Mouse (Mus musculus) heart, embryonic 13.5 days (tissue): ENCODE measurements around the gene Pus1. TPM values are rescaled to one million over a fixed set of nuclear protein-coding genes. Genes with fewer than 3 reads are reported as not detected.
A peak's percentile ranks its signal among the peaks of the same experiment; 100 is the strongest.

ENCODE experiments used
- ATAC-seq: fragments of 200-750 bp; cut with Nextera tagmentation; 2 replicates; pipeline ENCODE4 v1.8.0; 2017; ENCODE audit warnings: moderate TSS enrichment; ENCODE audit not compliant: insufficient number of reproducible peaks, low FRiP score, low TSS enrichment; ENCODE audit errors: extremely low read depth
- H3K27ac ChIP-seq: fragments of 300-500 bp; sonication (generic); replicated peaks from 2 replicates; pipeline ENCODE4 v1.5.1; 2015; ENCODE audit warnings: moderate library complexity, mild to moderate bottlenecking, inconsistent platforms
- H3K27me3 ChIP-seq: fragments of 300-500 bp; sonication (generic); replicated peaks from 2 replicates; pipeline ENCODE4 v1.6.1; 2015; ENCODE audit warnings: mild to moderate bottlenecking, inconsistent platforms
- H3K36me3 ChIP-seq: fragments of 300-500 bp; sonication (generic); 2 replicates; pipeline ENCODE4 v1.6.1; 2015; ENCODE audit warnings: mild to moderate bottlenecking, inconsistent platforms
- H3K4me1 ChIP-seq: fragments of 300-500 bp; sonication (generic); 2 replicates; pipeline ENCODE4 v1.6.1; 2015; ENCODE audit warnings: inconsistent platforms
- H3K4me2 ChIP-seq: fragments of 300-500 bp; sonication (generic); 2 replicates; pipeline ENCODE4 v1.6.1; 2015; ENCODE audit warnings: inconsistent platforms, mild to moderate bottlenecking, moderate library complexity
- H3K4me3 ChIP-seq: fragments of 300-500 bp; sonication (generic); 2 replicates; pipeline ENCODE4 v1.5.1; 2015; ENCODE audit warnings: moderate library complexity, mild to moderate bottlenecking, inconsistent platforms
- H3K9ac ChIP-seq: fragments of 300-500 bp; sonication (generic); 2 replicates; pipeline ENCODE4 v1.6.1; 2015; ENCODE audit warnings: inconsistent platforms, mild to moderate bottlenecking, moderate library complexity
- H3K9me3 ChIP-seq: fragments of 300-500 bp; sonication (generic); 2 replicates; pipeline ENCODE4 v1.6.1; 2016; ENCODE audit warnings: inconsistent platforms
- WGBS: fragments of 180-500 bp; shearing (Covaris S2); methylation state at CpG from one replicate; pipeline ENCODE4 v1.1.7; 2015; ENCODE audit warnings: mixed read lengths; 5-methylcytosine and 5-hydroxymethylcytosine counted together
- polyA plus RNA-seq: library from polyadenylated mRNA; unstranded; fragments of >200 nt; fragmentation: Nextera tagmentation; extraction: Ambion mirVana; gene quantifications from 2 replicates; pipeline ENCODE4 v1.2.1, GENCODE M21; 2015

The Pus1 gene
- 32.6 and 39.3 TPM in 2 replicates for polyA plus RNA-seq

GRCm38 (mm10) chr5:110779998-110780760 lies at the start of gene Pus1:
Gene Pus1 (minus strand): TSS chr5:110780659.
- H3K4me1 ChIP-seq: peaks cover 21% of the 10 kb centered on the region
- H3K36me3 ChIP-seq: peaks cover 42% of the 10 kb centered on the region
- H3K27ac ChIP-seq: peak within 1 kb of the TSS; percentile 50
- WGBS: under 1% methylated on average over 56 of the region's 57 CpGs
- H3K4me2 ChIP-seq: peak within 1 kb of the TSS; percentile 89
- peak within 1 kb of the TSS; percentile 83 for H3K4me3 ChIP-seq
- H3K9ac ChIP-seq: peak within 1 kb of the TSS; percentile 84
- peak; percentile 78 for ATAC-seq
- no peaks in the 10 kb centered on the region for H3K27me3 ChIP-seq
- H3K9me3 ChIP-seq: no peaks in the 10 kb centered on the region

DNA sequence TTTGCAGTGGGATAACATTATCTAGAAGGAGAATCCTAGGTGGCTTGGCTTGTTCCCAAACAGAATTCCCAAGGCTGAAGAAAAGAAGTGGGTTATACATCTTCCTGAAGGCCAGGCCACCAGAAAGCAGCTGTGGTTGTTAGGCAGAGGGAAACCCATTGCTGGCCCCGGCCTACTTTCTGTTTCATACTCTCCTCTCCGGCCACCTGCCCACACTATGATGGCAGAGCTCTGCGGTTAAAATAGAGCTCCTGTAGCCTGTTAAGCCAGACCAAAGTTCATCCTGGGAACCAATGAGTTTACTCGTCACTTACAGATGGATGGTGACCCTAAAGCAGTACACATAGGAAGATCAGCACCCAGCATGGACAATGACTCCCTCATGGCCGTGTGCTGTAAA lies 47.1 kb upstream of the Pus1 start:
- no peaks in the 10 kb centered on the region for H3K27me3 ChIP-seq
- H3K4me1 ChIP-seq: no peaks in the 10 kb centered on the region
- H3K9ac ChIP-seq: no peak overlapping the region
- H3K4me2 ChIP-seq: no peak overlapping the region
- 84% methylated on average over 5 of the region's 5 CpGs for WGBS
- H3K9me3 ChIP-seq: no peaks in the 10 kb centered on the region
- no peak for ATAC-seq
- H3K4me3 ChIP-seq: no peak overlapping the region
- H3K27ac ChIP-seq: no peak overlapping the region
- H3K36me3 ChIP-seq: peaks cover 28% of the 10 kb centered on the region

DNA sequence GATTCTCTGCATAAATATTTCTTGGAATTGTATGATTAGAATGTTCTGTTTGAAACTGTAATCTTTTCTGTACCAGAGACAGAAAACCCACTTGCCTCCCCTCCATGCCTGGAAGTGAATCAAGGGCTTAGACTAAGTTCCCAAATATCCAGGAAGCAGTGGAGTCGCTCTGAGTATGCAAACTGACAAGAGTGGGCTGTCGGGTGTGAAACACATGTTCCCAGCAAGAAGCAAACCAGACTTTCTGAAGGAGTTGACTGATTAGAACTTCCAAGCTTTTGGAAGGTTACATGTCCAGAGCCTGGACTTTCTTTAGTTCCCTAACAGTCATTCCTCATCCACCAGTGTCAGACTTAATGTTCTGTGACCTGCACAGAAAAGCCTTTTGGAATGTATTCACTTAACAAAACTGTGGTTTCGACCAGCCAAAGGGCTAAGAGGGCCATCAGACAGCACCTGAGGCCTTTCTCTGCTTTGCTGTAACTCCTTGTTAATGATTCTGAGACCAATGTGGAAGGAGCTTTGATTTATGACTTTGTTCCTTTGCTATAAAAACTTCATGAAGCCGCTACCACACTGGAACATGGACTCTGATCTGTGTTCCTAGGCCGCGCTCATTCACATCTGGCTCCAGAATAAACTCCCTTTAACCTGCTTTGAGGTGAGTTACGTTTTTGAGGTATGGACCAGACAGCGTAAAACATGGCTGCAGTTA lies 46.5 kb upstream of the Pus1 start:
- H3K9me3 ChIP-seq: no peaks in the 10 kb centered on the region
- H3K36me3 ChIP-seq: peaks cover 23% of the 10 kb centered on the region
- H3K4me3 ChIP-seq: no peak overlapping the region
- 82% methylated on average over 8 of the region's 8 CpGs for WGBS
- H3K9ac ChIP-seq: no peak overlapping the region
- H3K4me2 ChIP-seq: no peak overlapping the region
- H3K27ac ChIP-seq: no peak overlapping the region
- no peak for ATAC-seq
- H3K4me1 ChIP-seq: no peaks in the 10 kb centered on the region
- H3K27me3 ChIP-seq: no peaks in the 10 kb centered on the region

GRCm38 (mm10) chr5:110824421-110824820 lies 44.0 kb upstream of the Pus1 start:
- Histone ChIP-seq H3K27ac (no peak overlapping the region), H3K9ac (no peak overlapping the region), H3K4me3 (no peak overlapping the region), H3K4me2 (no peak overlapping the region), H3K4me1 (no peaks in the 10 kb centered on the region), H3K9me3 (no peaks in the 10 kb centered on the region), H3K36me3 (peaks cover 12% of the 10 kb centered on the region; the same call in 1 of the 2 replicates), H3K27me3 (no peaks in the 10 kb centered on the region)
- ATAC-seq: no peak
- 82% methylated on average over 4 of the region's 4 CpGs for WGBS

DNA sequence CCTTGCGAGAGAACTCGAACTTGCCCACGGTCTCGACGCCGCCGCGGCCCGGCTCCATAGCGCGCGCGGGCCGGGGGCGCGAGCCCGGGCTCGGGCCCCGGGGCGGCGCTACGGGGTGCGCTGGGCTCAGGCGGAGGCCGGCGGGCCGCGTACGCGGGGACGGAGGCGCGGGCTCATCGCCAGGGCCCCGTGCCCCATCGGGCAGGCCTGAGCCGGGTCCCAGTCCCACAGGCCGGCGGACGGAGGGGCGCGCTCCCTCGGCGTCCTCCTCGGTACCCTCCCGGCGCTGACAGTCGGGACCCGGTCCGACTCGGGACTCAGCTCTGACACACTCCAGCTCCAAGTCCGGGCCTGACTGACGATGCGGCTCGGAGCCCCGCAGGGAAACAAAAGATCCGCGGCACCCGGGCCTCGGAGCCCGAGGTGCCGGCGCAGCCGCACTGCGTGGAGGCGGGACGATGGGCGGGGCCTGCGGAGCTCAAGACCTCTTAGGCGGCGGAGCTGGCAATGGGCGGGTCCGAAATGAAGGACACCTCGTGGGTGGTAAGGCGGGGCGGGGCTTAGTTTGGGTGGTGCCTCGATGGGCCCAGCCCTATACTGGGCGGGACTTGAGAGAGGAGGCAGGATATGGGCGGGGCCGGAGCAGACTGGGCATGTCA lies 29.3 kb upstream of the Pus1 start, which contains the start of gene Ulk1:
Ulk1 (minus strand) TSS at position 431 of the 659 bp plus-strand sequence.
- H3K4me1 ChIP-seq: peaks cover 39% of the 10 kb centered on the region
- peaks cover 27% of the 10 kb centered on the region for H3K36me3 ChIP-seq
- H3K27ac ChIP-seq: peak within 1 kb of the TSS; percentile 88
- H3K4me3 ChIP-seq: peak within 1 kb of the TSS; percentile 87
- peak within 1 kb of the TSS; percentile 98 for H3K9ac ChIP-seq
- H3K27me3 ChIP-seq: no peaks in the 10 kb centered on the region
- WGBS: 0% methylated on average over 79 of the region's 80 CpGs
- no peaks in the 10 kb centered on the region for H3K9me3 ChIP-seq
- peak; percentile 99 for ATAC-seq
- peak within 1 kb of the TSS; percentile 95 for H3K4me2 ChIP-seq

GRCm38 (mm10) chr5:110808821-110809666 lies 28.6 kb upstream of the Pus1 start:
- H3K36me3 ChIP-seq: peaks cover 32% of the 10 kb centered on the region
- no peak for ATAC-seq
- peak overlapping the region; percentile 98 for H3K9ac ChIP-seq
- H3K4me3 ChIP-seq: peak overlapping the region; percentile 87
- peak overlapping the region; percentile 88 for H3K27ac ChIP-seq
- peak overlapping the region; percentile 95 for H3K4me2 ChIP-seq
- H3K4me1 ChIP-seq: peaks cover 43% of the 10 kb centered on the region
- no peaks in the 10 kb centered on the region for H3K9me3 ChIP-seq
- 2% methylated on average over 27 of the region's 27 CpGs for WGBS
- H3K27me3 ChIP-seq: no peaks in the 10 kb centered on the region

- peak; percentile 37; the same call in 1 of the 2 replicates for ATAC-seq
- H3K9me3 ChIP-seq: no peaks in the 10 kb centered on the region
- H3K4me2 ChIP-seq: peak overlapping the region; percentile 95
- peak overlapping the region; percentile 87 for H3K4me3 ChIP-seq
- H3K9ac ChIP-seq: peak overlapping the region; percentile 98
- peaks cover 33% of the 10 kb centered on the region for H3K36me3 ChIP-seq
- no peaks in the 10 kb centered on the region for H3K27me3 ChIP-seq
- under 1% methylated on average over 14 of the region's 14 CpGs for WGBS
- H3K27ac ChIP-seq: peak overlapping the region; percentile 88
- peaks cover 43% of the 10 kb centered on the region for H3K4me1 ChIP-seq
Measured at GRCm38 (mm10) chr5:110808061-110808631, 27.7 kb upstream of the Pus1 start.

- no peaks in the 10 kb centered on the region for H3K27me3 ChIP-seq
- no peak for ATAC-seq
Measured at GRCm38 (mm10) chr5:110807453-110807852, 27.0 kb upstream of the Pus1 start.

GRCm38 (mm10) chr5:110806676-110807075 lies 26.2 kb upstream of the Pus1 start:
- Histone ChIP-seq H3K9ac (peak overlapping the region; percentile 1; the same call in 1 of the 2 replicates), H3K4me2 (peak overlapping the region; percentile 95), H3K9me3 (no peaks in the 10 kb centered on the region), H3K4me3 (no peak overlapping the region), H3K27ac (no peak overlapping the region), H3K27me3 (no peaks in the 10 kb centered on the region), H3K36me3 (peaks cover 42% of the 10 kb centered on the region), H3K4me1 (peaks cover 55% of the 10 kb centered on the region)
- no peak for ATAC-seq
- WGBS: 88% methylated on average over 1 of the region's 1 CpGs

More at GRCm38 (mm10) chr5:110807453-110807852, 27.0 kb upstream of the Pus1 start:
- 76% methylated on average over 4 of the region's 4 CpGs for WGBS
- Histone ChIP-seq H3K4me2 (peak overlapping the region; percentile 95), H3K36me3 (peaks cover 39% of the 10 kb centered on the region), H3K4me1 (peaks cover 48% of the 10 kb centered on the region), H3K27ac (peak overlapping the region; percentile 88), H3K9me3 (no peaks in the 10 kb centered on the region), H3K9ac (peak overlapping the region; percentile 98), H3K4me3 (peak overlapping the region; percentile 87)

DNA sequence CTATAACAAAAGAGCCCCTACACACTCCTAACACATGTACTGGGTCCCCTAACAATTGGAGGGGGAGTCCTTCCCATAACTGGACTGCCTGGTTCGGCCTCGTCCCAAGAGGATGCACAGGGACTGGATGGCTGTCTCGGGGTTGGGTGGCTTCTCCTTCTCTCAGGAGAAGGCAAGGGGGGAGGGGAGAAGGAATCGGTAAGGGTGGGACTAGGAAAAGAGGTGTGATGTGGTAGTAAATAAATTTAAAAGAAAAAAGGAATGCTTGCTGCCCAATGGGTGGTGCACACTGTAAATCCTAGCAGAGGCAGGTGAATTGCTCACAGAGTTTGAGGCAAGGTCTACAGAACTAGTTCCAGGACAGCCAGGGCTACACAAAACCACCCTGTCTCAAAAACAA lies 25.7 kb upstream of the Pus1 start:
- no peaks in the 10 kb centered on the region for H3K9me3 ChIP-seq
- WGBS: 81% methylated on average over 4 of the region's 4 CpGs
- no peak overlapping the region for H3K9ac ChIP-seq
- no peak for ATAC-seq
- H3K36me3 ChIP-seq: peaks cover 45% of the 10 kb centered on the region
- no peak overlapping the region for H3K4me2 ChIP-seq
- no peak overlapping the region for H3K27ac ChIP-seq
- peaks cover 57% of the 10 kb centered on the region for H3K4me1 ChIP-seq
- no peaks in the 10 kb centered on the region for H3K27me3 ChIP-seq
- no peak overlapping the region for H3K4me3 ChIP-seq
